Mouse (Mus musculus) limb, embryonic 13.5 days (tissue): ENCODE results near the gene Dynlt1c. TPM values are rescaled to one million over a fixed set of nuclear protein-coding genes. Genes with fewer than 3 reads are reported as not detected.
A peak's percentile ranks its signal among the peaks of the same experiment; 100 is the strongest.
"Not testable (repeated sequence)": the region's sequence is repeated elsewhere in the genome, so short reads cannot be mapped to it uniquely, and the experiment has no call there.

ENCODE experiments used
- ATAC-seq: fragments of 200-750 bp; cut with Nextera tagmentation; 2 replicates; pipeline ENCODE4 v1.8.0; 2017; ENCODE audit warnings: low read depth, moderate number of reproducible peaks, moderate TSS enrichment; ENCODE audit not compliant: low FRiP score
- H3K27ac ChIP-seq: fragments of 300-500 bp; sonication (generic); 2 replicates; pipeline ENCODE4 v1.5.1; 2015; ENCODE audit warnings: inconsistent platforms, mild to moderate bottlenecking, moderate library complexity
- H3K27me3 ChIP-seq: fragments of 300-500 bp; sonication (generic); 2 replicates; pipeline ENCODE4 v1.6.1; 2015; ENCODE audit warnings: mild to moderate bottlenecking, inconsistent platforms
- H3K36me3 ChIP-seq: fragments of 300-500 bp; sonication (generic); 2 replicates; pipeline ENCODE4 v1.6.1; 2015; ENCODE audit warnings: inconsistent platforms, mild to moderate bottlenecking, moderate library complexity
- H3K4me1 ChIP-seq: fragments of 300-500 bp; sonication (generic); 2 replicates; pipeline ENCODE4 v1.6.1; 2015; ENCODE audit warnings: inconsistent platforms
- H3K4me2 ChIP-seq: fragments of 300-500 bp; sonication (generic); replicated peaks from 2 replicates; pipeline ENCODE4 v1.6.1; 2015; ENCODE audit warnings: inconsistent platforms, mild to moderate bottlenecking, moderate library complexity
- H3K4me3 ChIP-seq: fragments of 300-500 bp; sonication (generic); 2 replicates; pipeline ENCODE4 v1.5.1; 2015; ENCODE audit warnings: moderate library complexity, mild to moderate bottlenecking, inconsistent platforms
- H3K9ac ChIP-seq: fragments of 300-500 bp; sonication (generic); 2 replicates; pipeline ENCODE4 v1.6.1; 2015; ENCODE audit warnings: mild to moderate bottlenecking, inconsistent platforms
- H3K9me3 ChIP-seq: fragments of 300-500 bp; sonication (generic); 2 replicates; pipeline ENCODE4 v1.6.1; 2016; ENCODE audit warnings: inconsistent platforms
- WGBS: fragments of 180-500 bp; shearing (Covaris S2); methylation state at CpG from one replicate; pipeline ENCODE4 v1.1.7; 2015; 5-methylcytosine and 5-hydroxymethylcytosine counted together
- polyA plus RNA-seq: library from polyadenylated mRNA; unstranded; fragments of >200 nt; fragmentation: Nextera tagmentation; extraction: Ambion mirVana; gene quantifications from 2 replicates; pipeline ENCODE4 v1.2.1, GENCODE M21; 2015

Gene Dynlt1c
- polyA plus RNA-seq, 1 experiment from 2014 or later: 62.3 TPM

- H3K4me2 ChIP-seq, H3K4me3 ChIP-seq, H3K36me3 ChIP-seq, ATAC-seq, H3K9ac ChIP-seq, H3K9me3 ChIP-seq, H3K27ac ChIP-seq, H3K27me3 ChIP-seq, H3K4me1 ChIP-seq: not testable (repeated sequence)
- WGBS: 49% methylated on average over 12 of the region's 15 CpGs
Measured at GRCm38 (mm10) chr17:6595776-6596497, 5.5 kb upstream of the Dynlt1c start.

- H3K4me3 ChIP-seq, H3K4me2 ChIP-seq, H3K36me3 ChIP-seq, H3K27me3 ChIP-seq, ATAC-seq, H3K27ac ChIP-seq, H3K9me3 ChIP-seq, H3K9ac ChIP-seq, H3K4me1 ChIP-seq: not testable (repeated sequence)
- 93% methylated on average over 7 of the region's 7 CpGs for WGBS
Measured at GRCm38 (mm10) chr17:6598356-6598755, 3.1 kb upstream of the Dynlt1c start.

- H3K27ac ChIP-seq, H3K4me2 ChIP-seq, H3K27me3 ChIP-seq, H3K9me3 ChIP-seq, H3K4me3 ChIP-seq, ATAC-seq, H3K4me1 ChIP-seq, H3K9ac ChIP-seq, H3K36me3 ChIP-seq: not testable (repeated sequence)
- WGBS: 91% methylated on average over 6 of the region's 8 CpGs
Measured at GRCm38 (mm10) chr17:6600216-6600911, 1.1 kb upstream of the Dynlt1c start.

DNA sequence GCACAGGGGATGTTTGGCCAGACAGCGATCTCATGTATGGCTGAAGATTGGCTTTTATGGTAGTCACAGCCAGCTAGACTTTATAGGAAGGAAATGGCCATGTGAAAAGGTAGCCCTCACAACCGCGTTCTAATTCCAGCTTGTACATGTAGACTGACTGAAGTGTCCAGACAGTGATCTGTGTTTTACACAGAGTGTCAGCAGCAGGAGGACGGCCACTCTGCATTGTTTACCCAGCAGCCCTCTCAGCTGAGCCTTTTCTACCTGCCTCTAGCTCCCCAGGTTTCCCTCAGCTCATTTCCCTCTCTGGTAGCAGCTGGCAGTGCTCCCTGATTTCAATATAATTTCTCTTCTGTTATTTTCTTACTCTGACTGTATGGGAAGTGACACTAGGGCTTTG is 734 bp downstream of the Dynlt1c start:
- peak overlapping the region; percentile 48 for H3K4me2 ChIP-seq
- WGBS: 22% methylated on average over 3 of the region's 4 CpGs
- H3K27ac ChIP-seq, H3K9me3 ChIP-seq, H3K36me3 ChIP-seq, ATAC-seq, H3K4me1 ChIP-seq, H3K27me3 ChIP-seq, H3K9ac ChIP-seq: not testable (repeated sequence)
- peak overlapping the region; percentile 32 for H3K4me3 ChIP-seq

DNA sequence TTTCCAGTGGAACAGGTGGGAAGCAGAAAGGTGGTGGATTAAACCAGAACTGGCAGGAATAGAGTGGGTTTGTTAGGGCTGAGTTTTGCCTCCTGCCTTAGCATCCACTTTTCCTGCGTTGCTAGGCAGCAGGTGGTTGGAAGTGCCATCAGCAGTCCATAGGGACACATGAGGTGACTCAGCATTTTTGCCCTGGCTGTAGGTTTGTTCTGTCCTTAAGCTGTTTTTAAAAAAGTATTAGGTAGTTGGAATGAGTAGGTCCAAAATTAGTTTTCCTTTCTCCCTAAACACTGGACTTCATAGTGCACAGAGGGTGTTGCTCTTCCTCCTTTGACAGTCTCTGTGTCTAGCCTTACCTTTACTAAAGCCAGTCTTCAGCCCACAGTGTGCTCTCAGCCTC is 3.9 kb downstream of the Dynlt1c start:
- WGBS: 63% methylated on average over 1 of the region's 1 CpGs
- not testable (repeated sequence) for ATAC-seq, H3K4me2 ChIP-seq, H3K9ac ChIP-seq, H3K4me1 ChIP-seq, H3K4me3 ChIP-seq, H3K9me3 ChIP-seq, H3K27ac ChIP-seq, H3K36me3 ChIP-seq, H3K27me3 ChIP-seq

DNA sequence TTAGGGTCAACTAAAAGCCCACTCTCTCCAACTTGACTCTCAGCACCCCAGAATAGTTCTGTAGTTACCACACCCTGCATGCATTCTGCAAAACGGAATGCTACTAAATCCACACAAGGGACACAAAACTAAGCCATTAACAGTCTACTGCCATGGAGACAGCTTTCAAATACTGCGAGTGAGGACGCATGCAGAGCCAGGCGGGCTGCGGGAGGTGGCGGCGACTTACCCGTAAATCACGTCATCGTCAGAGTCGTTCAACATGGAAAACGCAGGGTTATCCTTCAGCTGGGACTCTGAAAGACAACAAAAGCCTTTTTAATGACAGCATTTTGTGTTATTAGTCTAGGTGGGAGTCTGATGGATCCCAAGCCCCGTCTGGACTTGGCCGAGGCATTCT is 12.1 kb downstream of the Dynlt1c start:
- not testable (repeated sequence) for H3K9me3 ChIP-seq, H3K27me3 ChIP-seq, ATAC-seq, H3K27ac ChIP-seq, H3K36me3 ChIP-seq, H3K4me1 ChIP-seq, H3K9ac ChIP-seq, H3K4me2 ChIP-seq, H3K4me3 ChIP-seq
- WGBS: 71% methylated on average over 11 of the region's 14 CpGs

DNA sequence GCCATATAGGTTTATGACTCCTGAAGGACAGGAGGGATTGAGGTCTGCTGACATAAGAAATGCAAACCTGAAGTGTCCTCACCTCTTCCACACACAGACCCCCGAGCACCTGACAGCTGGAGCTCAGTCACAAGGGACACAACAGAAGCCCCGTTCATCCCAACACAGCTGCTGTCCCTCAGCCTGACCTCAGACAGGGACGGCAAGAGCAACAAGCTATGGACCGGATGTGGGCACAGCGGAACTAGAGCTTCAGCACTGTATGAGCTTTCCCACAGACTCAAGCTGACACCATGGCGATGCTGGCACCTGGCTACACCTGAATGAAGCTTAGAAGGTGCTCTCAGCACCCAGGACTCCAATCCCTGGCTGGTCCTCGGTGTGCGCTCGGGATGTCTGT is 12.8 kb downstream of the Dynlt1c start:
- not testable (repeated sequence) for H3K4me2 ChIP-seq, H3K27me3 ChIP-seq, H3K4me1 ChIP-seq, ATAC-seq, H3K27ac ChIP-seq, H3K9me3 ChIP-seq, H3K4me3 ChIP-seq, H3K36me3 ChIP-seq, H3K9ac ChIP-seq
- 70% methylated on average over 5 of the region's 9 CpGs for WGBS

GRCm38 (mm10) chr17:6616731-6617130 is 15.3 kb downstream of the Dynlt1c start:
- not testable (repeated sequence) for H3K4me3 ChIP-seq, H3K27me3 ChIP-seq, H3K9ac ChIP-seq, H3K36me3 ChIP-seq, H3K9me3 ChIP-seq, H3K27ac ChIP-seq, H3K4me1 ChIP-seq, ATAC-seq, H3K4me2 ChIP-seq
- WGBS: 96% methylated on average over 9 of the region's 9 CpGs

DNA sequence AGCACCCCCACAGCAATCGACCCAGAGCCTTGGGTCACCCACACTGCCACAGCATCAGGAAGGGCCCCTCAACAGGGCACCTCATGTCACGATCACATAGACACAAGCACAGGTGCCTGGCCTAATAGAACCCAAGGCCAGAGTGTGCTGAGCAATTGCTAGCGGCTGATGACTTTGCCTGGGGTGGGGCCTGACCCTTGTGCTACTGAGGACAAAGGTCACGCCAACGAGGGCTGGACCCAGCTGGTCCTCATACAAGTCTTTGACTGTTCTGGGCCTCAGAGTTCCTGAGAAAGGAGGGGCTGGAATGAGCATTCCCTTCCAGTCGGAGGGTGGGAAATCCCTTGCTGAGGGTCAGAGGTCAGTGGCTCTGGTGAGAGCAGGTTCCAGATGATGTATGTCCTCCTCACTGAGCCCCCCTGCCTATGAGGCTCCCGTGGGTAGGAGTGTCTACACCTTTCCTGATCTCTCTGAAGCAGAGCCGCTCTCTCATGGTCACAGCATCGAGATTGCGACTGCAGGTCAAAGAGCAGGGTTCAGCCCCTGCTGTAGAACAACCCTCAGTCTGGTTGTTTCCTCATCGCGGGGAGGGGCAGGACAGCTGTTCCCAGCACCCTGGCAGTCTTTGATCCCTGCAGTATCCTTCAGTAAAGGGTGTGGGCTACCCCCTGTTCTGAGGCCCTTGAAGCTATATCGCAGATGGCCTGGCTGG is 16.4 kb downstream of the Dynlt1c start:
- H3K9me3 ChIP-seq, H3K9ac ChIP-seq, H3K27ac ChIP-seq, H3K4me2 ChIP-seq, H3K27me3 ChIP-seq, H3K4me1 ChIP-seq, H3K4me3 ChIP-seq, H3K36me3 ChIP-seq: not testable (repeated sequence)
- WGBS: 41% methylated on average over 8 of the region's 13 CpGs
- ATAC-seq: peak; percentile 20; the same call in 1 of the 2 replicates

DNA sequence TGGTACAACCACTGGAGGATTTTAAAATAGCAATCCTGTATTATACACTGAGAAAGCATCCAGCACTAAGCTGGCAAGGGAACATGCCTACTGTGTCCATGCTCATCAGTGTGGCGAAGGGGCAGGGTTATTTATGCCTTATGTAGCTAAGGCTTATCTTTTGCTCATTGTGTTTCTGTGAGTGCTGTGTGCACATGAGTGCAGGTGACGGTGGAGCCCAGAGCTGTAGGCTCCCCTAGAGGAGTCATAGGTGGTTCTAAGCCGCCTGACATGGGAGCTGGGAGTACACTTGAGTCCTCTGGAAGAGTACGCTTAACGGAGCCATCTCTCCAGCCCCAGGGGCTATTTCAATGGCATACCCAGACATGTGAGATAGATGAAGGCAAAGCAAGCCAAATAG is 17.8 kb downstream of the Dynlt1c start:
- H3K4me2 ChIP-seq, H3K9ac ChIP-seq, H3K27me3 ChIP-seq, H3K4me1 ChIP-seq, H3K27ac ChIP-seq, H3K9me3 ChIP-seq, H3K4me3 ChIP-seq, ATAC-seq, H3K36me3 ChIP-seq: not testable (repeated sequence)
- 83% methylated on average over 5 of the region's 5 CpGs for WGBS

DNA sequence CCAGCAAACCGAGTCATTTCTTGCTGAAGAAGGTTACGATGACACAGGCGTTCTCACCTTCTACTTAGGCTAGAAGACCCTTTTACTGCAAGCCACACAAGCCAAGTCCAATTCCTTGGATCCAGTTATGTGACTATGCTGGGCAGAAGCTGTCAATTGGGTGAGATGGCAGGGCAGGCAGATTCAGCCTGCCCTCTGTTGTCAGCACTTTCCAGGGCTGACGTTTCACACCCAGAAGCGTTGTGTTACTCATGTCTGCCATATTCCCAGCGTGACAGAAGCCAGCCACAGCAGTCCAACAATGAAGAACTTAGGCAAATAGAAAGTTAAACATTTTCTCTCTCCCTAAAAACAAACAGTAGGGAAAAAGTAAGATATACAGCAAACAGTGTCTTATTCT is 18.6 kb downstream of the Dynlt1c start:
- not testable (repeated sequence) for H3K27ac ChIP-seq, H3K27me3 ChIP-seq, H3K4me2 ChIP-seq, ATAC-seq, H3K4me1 ChIP-seq, H3K36me3 ChIP-seq, H3K4me3 ChIP-seq, H3K9me3 ChIP-seq, H3K9ac ChIP-seq
- 76% methylated on average over 6 of the region's 6 CpGs for WGBS

DNA sequence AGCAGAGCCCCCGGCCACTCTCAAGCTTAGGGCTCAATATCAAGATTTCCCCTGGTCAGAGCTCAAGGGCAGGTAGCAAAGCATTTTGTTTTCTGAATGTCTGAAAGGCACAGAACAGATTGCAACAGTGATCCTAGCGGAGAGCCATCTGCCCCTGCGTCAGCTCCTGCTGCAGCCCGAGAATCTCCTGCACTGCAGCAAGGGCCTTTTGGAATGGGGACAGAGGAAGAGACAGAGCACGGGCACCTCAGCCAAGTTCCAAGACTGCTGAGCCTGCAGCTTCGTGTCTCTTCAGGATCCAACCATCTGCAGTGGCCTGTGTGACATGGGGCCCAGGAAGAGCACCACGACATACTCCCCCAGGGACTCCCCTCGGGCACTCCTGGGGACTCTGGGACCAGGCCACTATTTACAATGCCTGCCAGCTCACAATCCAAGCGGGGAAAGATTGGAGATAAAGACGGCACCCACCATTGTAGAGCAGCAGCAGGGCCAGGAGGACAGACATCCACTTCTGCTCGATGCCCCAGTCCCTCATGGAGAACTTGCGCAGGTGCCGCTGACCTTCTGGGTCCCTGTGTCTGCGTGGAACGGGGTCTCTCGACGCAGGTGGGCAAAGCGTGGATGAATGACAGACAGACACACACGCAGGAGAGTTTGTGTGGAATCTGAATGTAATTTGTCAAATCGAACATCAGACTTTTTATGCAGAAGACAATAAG is 19.4 kb downstream of the Dynlt1c start:
- not testable (repeated sequence) for H3K4me1 ChIP-seq, H3K36me3 ChIP-seq, H3K4me2 ChIP-seq, H3K4me3 ChIP-seq, H3K9ac ChIP-seq, H3K27ac ChIP-seq, H3K27me3 ChIP-seq, H3K9me3 ChIP-seq, ATAC-seq
- WGBS: 78% methylated on average over 18 of the region's 20 CpGs
